Mouse (Mus musculus) spleen, adult 18-20 months (tissue): ENCODE measurements at regions not wholly inside any gene's neighbourhood (a gene's known extent, or its start where the extent isn't known, plus 50 kb on each side); places are given as distances from the start of the nearest gene placed in this dataset.

Experiments used
- DNase-seq, 2 experiments: peaks; one replicate each; pipeline ENCODE4 v3.0.0; 2022; ENCODE audit warnings: mixed read lengths in 2 of 2

DNA sequence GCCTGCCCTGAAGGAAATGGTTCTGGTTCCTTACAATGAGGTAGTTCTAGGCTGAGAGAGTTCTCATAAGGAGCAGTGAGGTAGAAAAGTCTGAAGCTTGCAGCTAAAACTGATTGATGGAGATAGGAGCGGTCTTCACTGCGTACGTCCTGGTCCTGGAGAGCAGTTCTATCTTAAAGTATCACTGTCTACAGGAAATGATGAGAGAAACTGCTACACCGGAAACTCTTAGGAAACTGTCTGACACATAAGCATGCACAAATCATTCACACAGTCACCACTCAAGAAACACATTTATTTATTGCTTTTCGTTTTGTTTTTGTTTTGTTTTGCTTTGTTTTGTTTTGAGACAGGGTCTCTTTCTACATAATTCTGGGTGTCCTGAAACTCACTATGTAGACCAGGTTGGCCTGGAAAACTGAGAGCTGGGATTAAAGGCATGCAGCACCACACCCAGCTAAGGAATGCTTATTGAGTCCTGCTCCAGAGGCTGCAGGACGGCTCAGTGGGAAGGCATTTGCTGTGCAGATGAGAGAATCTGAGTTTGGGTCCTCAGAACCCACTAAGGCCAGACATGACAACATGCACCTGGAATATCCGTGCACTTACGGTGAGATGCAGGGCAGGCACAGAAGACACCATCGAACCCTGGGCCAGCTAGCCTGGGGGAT is 55.4 kb upstream of the Arglu1 start:
- no peak for DNase-seq
